Mouse (Mus musculus): ENCODE measurements at regions not wholly inside any gene's neighbourhood (a gene's known extent, or its start where the extent isn't known, plus 50 kb on each side); places are given as distances from the start of the nearest gene placed in this dataset.

DNA sequence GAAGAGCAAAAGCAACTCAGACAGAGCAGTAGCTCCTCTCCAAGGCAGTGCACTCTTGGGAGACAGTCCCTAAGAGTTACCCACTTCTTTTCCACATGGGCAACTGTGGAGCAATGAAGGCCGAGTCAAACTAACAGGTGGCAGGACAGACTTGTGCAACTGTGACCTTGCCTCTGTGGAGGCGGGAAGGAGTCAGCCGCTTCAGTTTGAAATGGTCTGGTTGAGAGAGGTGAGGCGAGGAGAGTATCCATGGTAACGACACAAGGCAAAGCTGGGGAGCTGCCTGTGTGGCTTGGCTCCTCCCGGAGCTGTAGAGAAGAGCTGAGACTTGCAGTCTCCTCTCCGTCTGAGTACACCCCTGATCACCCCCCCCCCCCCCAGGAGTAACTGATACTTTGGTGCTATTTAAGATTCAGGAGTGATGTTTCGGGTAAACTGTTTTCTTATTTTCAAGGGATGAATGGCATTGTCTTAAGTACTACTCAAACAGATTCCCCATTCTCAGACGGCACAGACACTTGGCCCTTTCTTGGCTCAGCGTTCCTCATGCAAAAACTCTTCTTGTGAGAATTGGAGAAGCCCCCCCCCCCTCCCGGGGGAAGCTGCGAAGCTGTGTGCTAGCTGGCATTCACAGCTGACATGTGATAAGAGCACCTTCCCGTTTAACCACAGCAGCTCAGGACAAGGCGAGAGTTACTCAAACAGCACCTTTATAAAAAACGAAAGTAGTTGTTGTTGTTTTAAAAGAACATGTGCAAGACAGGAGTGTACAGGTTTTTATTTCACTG is 54.9 kb upstream of the Chst1 start:
- DNase-seq = no peak

DNA sequence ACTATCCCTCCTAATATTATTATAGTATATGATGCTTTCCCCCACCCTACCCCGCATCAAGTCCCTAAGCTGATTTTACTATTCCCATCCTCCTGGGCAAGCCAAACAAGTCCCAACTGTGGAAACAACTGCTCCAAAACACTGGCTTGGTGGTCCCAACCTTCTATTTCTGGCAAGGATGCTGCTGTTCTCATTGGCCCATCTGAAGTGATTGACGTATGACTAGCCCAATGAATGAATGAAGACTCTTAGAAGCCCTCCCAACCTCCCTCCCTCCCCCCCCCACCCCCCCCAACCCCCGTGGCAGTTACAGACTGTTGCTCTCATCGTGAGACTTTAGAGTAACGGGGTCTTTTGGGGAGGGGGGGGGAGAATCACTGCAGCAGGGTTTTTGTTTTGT is 58.7 kb upstream of the Chst1 start:
- no peak for DNase-seq

DNA sequence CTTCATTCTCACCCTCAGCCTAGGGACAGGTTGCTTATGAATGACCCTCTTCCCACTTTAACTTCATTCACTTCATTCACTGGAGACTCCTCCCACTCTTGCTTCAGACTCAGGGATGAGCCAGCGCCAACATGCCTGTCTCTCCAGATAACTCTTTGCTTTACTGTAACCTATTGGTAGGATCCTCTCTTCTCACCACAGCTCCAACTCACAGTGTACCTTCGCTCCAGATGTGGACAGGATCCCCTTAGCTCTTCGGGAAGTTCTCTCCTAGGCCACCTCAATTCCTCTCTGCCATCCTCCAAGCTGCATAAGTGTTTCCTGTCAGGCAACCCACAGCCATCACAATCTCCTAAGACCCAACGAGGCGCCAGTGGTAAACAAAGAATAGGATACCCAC is 67.5 kb upstream of the Chst1 start:
- no peak for DNase-seq

DNA sequence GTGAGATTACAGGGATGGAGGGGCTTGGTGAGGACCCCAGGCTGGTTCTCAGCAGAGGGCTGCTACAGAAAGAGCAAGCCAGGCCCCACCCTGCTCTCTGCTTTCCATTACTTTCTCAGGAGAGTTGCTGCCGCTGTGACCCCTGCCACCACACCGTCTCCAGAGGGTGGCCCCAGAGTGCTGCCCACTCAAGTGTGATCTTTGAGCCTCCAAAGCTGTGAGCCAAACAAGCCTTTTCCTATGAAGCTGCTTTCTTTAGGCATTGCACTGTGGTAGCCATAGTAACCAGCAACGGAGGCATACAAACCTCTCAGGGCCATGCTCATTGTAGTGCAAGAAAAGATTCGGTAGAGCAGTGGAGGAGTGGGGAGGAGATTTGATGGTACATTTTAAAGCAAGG is 68.8 kb upstream of the Chst1 start:
- no peak for DNase-seq

DNA sequence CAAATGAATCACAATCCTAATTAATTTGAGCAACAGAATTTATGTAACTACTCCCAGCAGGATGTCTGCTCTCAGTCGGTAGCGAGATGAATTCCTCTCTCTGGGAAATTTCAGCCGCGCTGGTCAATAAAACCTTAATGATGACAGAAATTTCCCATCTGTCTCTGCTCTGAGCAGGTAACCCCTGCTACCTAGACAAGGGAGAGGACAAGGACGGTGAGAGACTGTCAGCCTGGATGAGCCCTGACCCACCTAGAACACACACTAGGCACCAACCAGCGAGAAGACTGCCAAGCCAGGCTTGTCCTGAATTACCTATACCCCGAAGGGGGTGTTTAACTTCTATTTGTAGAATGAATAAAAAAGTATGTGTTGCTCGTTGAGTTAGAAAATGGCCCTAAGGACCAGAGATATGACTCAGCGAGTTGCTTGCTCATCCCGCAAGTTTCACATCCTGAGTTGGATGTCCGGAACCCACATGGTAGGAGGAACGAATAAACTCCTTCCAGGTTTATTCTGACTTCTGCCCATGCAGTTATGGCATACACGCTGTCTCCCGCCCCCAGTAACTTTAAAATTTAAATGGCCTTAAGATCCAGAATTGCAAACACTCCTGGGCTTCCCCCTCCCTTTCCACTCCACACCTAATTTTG is 69.5 kb upstream of the Slc35c1 start:
- DNase-seq = no peak

DNA sequence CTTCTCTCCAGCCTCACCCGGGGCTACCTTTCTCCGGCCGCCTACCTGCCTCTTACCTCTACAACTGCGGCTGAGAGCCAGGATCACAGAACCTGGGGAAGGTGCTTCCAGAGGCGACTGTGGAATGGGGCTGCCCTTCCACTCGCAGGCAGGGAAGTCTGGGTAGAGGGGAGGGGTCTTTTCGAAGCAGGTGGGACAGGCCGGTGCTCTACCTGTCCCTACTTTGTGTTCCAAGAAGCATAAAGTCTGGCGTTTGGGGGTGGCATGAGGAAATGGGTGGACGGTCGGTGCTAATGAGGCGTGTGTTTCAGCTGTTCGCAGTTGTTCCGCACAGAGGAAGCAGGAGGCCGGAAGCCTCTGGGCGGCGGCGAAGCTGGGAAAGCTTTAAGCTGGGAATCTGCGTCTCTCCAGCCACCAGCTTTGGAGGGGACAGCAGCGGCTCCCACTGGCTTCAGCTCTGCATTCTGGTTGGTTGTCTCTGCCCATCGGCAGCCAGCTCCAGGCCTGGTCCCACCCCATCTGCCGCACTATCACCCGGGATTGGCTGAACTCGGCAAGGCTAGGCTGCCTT is 68.8 kb upstream of the Slc35c1 start:
- DNase-seq = peak; percentile 91

DNA sequence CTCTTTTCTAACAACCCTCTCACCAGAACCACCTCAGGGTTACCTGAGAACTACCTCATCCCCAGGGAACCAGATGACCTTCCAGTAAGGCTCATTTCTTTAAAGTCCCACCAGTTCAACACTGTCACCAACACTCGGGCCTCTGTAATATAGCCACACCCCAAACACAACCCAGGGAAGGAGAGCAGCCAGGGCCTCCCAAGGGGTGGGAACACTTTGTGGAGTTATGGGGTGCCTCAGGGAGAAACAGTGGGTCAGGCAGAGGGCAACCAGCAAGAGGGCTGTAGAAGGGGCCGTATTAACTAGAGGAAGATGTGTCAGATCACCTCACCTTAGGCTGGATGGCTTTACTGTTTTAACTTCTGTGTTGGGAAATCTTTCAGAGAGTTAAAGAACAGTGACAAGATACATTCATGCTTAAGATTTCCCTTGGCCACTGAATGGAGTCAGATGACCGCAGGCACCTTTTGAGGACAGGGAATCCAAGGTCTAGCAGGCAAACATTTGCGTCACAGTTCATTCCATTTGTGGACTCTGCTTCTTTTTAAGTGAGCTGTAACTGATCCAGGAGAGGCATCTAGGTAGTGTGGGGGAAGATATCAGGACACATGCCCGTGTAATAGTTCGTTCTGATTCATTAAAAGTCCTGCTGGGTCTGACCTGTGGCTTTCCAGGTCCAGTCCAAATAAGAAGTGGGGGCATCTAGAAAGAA is 67.9 kb upstream of the Slc35c1 start:
- no peak for DNase-seq

DNA sequence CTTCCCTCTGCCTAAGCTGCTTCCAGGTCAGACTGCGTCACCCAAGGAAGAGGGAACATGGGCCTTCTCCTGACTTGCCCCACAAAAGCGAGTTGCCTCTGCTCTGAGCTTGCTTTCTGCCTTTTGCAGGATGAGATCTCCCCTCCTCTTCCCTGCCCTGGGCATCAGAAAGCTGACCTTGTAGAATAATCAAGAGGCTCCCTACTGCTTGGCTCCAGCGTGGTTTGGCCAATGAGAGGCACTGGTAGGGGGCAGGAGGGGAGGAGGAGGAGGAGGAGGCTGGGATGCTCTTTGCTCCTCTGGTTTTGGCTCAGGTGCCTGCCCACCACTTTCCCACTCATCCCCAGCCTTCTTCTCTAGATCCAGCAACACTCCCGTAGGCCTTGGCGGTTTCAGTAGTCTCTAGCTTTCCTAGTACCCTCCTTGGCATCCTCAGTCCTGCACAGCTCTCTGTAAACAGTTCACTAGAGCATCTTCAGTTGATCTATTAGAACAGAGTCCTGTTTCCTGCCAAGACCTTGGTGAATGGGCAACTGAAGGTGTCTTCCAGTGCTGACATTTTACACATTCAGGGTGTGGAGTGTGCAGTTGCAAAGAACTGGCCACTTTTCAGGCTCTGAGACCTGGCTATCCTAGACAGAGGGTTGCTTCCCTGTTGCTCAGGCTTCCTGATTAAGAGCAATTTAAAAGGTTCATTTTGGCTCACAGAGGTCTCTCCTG is 66.5 kb upstream of the Slc35c1 start:
- no peak for DNase-seq

DNA sequence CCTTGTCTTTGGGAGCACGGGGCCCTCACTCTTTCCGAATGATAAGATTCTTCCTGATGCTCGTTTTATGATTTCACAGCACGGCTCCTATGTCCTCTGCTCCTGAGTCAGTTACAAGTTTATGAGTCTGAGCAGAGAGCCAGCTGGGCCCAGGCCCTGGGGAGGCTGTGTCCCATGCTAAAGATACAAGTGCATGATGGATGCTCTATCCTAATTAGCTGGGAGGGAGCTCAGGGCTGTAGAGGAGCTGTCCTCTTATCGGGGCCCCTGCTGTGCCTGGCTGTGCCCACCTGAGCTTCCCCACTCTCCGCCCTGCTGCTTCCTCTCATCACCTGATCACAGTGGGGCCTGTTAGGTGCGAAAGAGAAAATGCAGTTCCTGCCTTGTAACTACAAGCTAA is 65.3 kb upstream of the Slc35c1 start:
- DNase-seq = no peak

DNA sequence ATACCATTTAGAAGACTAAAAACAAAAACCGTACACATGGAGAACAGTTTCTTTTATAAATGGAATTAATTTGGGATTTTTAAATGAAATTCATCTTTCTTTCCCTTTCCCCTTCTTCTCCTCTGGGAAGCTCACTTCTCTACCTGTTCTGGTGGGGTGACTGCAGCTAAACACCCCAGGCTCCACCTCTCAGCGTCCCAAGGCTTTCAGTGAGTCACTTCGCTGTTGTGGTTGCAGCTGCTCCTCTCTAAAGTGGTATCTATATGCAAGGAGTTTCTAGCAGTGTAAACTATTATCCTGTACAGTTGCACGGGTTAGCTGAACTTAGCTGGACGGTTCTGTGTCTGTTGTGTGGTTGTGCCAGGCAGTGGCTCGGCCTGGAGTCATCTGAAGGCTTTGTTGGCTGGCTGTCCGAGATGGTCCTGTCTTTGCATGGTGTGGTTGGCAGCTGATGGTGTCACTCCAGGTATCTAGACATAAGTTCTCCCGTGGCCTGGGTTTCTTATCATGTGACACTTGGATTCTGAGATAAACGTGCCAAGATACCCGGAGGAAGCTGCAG is 64.8 kb upstream of the Slc35c1 start:
- DNase-seq = no peak

DNA sequence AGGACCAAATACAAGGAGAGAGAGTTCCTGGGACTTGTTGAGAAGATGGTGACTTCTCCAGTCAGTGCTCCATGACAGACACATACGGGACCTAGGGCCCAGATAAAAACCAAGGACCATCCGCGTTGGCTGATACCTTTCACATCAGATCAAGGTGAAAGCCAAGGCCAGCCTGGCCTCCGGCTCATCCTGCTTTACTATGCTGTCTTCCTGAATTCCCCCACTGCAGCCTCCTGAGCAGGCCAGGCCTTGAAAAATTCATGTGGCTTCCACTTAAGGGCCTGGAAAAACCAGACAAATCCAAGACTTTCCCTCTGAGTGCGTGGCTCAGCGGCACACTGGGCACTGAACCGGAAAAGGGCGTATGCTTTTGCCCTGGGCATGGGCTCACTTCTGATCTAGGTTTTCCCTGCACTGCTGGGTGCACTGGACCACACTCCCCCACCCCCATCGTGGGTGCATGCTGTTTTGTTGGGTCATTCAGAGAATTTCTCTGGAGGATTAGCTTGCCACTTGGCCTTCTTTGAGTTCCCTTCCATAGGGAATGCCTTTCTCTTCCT is 64.1 kb upstream of the Slc35c1 start:
- DNase-seq = no peak

DNA sequence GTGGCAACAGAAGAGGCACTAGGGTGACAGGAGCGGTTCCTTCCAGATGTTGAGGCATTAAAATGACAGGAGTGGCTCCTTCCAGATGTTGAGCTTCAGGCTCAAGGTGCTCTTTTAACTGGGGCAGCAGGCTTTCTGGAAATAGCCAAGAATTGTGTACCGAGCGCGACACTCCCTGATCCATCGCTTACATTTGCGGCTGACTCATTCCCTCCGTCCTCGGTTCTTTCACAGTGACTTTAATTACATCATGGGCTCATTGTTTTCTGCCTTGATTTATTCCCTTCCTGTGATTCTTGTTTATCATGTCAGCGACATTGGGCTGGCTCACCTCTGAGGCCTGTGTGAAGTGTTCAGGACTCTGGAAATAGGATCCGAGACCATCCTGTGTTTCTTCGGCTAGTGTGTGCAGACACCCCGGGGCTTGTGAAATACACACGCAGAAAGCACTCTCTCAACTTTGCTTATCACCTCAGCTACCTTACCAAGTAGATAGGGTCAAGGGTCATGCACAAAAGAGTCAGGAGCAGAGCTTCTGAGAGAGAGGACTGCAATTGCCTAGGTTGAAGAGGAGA is 63.1 kb upstream of the Slc35c1 start:
- DNase-seq = no peak

DNA sequence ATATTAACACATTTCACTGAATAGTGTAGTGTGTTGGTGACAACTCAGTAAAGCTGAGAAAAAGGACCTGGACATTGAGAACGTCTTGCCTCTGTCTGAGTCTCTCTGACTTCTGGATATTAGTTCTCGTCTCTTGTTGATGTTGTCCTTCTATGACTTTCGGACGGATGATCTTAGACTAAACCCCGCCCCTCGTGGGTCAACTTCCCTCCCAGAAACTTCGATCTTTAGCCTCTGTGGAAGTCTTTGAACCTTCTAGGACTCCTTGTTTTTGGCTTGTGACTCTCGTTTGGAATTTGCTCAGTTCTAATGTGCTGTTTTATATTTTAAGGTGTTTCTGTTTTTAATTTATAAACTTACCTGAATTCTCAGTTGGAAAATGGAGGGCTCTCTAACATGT is 61.2 kb upstream of the Slc35c1 start:
- DNase-seq = no peak

DNA sequence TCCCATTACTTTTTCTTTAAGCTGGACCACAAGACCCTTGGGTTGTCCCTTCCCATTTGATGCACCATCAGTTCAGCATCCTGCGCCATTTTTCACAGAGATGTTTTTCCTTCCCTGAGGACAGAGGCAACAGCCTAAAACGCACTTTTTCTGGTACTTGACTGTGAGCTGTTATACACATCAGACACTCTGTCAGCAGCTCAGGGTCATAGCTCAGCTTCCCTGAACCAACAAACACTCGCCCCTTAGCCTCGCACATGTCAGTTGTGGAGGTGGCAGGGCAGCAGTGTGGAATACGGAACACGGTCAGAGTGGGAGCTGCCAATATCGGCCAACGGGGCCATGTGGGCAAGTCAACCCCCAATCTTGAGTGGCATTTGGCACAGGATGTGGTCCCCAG is 59.1 kb upstream of the Slc35c1 start:
- DNase-seq = no peak

DNA sequence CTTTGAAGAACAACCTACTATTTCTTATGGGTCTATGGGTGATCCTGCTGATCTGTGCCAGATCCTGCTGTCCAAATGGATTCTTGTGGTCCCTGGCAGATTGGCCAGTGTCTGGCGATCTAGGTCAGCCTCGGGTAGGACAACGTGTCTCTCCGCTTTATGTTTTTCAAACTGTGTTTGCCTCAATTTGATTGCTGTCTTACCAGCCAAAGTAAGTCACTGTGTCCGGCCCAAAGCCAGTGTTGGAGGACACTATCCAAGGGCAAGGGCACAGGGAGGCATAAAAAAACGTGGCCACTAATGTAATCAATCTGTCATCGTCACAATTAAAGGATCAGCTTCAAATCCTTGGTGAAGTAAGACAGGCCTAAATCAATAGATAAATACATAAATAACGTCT is 58.6 kb upstream of the Slc35c1 start:
- no peak for DNase-seq

DNA sequence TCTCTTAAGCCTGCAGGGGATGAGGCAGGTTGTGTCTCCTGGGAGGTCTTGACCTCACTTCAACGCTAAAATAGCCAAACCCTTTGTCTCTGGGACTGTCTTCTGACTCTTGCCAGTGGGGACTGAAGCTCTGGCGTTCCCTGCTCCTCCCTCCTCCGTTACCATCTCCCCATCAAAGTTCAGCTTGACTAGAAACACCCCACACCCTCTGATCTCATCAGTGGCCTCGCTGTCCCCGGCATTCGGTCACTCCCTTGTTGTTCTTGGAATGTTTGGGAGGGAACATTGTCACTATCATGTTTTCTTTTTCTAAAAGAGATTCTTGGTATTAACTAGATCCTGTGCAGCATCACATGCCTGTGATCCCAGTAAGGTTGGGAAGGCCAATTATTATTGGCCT is 54.6 kb upstream of the Slc35c1 start:
- no peak for DNase-seq

DNA sequence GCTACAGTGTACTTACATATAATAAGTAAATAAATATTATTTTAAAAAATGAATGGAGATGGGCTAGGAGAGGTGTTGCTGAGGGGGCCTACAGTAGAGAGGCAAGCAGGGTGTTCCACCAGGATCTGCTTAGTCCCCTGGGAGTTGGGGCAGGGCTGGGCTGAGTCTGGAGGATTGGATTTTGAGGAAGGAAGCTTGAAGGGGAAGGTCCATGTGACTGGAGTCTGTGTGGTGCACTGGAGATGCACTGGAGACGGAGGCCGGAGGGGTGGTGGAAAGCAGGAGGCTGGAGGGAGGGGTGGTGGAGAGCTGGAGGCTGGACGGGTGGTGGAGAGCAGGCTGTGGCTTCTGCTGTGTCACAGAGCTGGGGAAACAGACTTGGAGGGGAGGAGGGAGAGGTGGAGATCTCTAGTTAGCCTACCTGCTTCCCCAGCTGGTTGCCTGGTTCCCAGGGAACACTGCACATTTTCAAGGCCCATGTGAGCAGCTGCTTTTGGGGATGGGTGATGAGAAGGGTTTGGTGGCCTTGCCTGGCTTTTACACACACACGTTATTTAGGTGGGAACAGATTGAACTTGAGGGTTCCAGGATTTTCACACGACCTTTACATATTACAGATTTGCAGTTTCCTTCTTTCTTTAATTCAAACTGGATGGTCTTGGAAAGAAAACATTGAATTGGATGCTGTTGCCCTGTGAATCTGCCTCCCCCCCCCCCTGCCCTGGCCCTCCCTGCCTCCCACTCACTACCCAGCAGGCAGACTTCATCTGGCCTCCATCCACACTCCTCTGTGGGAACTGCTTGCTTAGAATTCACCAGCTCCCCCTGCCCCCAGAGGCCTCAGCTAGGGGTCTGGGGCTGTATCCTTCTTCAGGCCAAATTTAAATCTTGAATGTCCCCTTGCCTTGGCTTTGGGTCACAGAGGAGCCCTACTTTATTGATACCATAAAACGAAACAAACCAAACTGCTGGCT is 51.7 kb upstream of the Slc35c1 start:
- DNase-seq = no peak

Measured in cerebellum, adult 11-12 months (tissue).